Mouse (Mus musculus) brown adipose tissue, adult 24 weeks (tissue): ENCODE results near the gene Srebf1. TPM values are rescaled to one million over a fixed set of nuclear protein-coding genes. Genes with fewer than 3 reads are reported as not detected.

Experiments used
- H3K27ac ChIP-seq: fragments of 200-500 bp; replicated peaks from 2 replicates; pipeline ENCODE4 v1.5.1; 2012; ENCODE audit warnings: low read depth, mild to moderate bottlenecking, low read length
- H3K4me1 ChIP-seq: fragments of 200-500 bp; 2 replicates; pipeline ENCODE4 v1.6.1; 2012; ENCODE audit warnings: low read length, mixed read lengths; ENCODE audit not compliant: control insufficient read depth, insufficient read depth, insufficient read length
- H3K4me3 ChIP-seq: fragments of 200-500 bp; 2 replicates; pipeline ENCODE4 v1.5.1; 2012; ENCODE audit warnings: low read depth, mild to moderate bottlenecking, low read length, moderate library complexity; ENCODE audit not compliant: insufficient read depth
- polyA plus RNA-seq: library from polyadenylated mRNA; stranded (reverse); fragments of >200 nt; gene quantifications from 2 replicates; pipeline ENCODE4 v1.2.4, GENCODE M21; 2012; ENCODE audit not compliant: missing spikeins, insufficient read depth, insufficient read length

The Srebf1 gene
- polyA plus RNA-seq, 1 experiment: 192 TPM

GRCm38 (mm10) chr11:60248596-60249404 is 26.4 kb upstream of the Srebf1 start:
- 0 out of 2 replicates have a peak, but pooled peaks cover 2% of the 10 kb centered on the region for H3K4me1 ChIP-seq
- no peak overlapping the region for H3K27ac ChIP-seq

DNA sequence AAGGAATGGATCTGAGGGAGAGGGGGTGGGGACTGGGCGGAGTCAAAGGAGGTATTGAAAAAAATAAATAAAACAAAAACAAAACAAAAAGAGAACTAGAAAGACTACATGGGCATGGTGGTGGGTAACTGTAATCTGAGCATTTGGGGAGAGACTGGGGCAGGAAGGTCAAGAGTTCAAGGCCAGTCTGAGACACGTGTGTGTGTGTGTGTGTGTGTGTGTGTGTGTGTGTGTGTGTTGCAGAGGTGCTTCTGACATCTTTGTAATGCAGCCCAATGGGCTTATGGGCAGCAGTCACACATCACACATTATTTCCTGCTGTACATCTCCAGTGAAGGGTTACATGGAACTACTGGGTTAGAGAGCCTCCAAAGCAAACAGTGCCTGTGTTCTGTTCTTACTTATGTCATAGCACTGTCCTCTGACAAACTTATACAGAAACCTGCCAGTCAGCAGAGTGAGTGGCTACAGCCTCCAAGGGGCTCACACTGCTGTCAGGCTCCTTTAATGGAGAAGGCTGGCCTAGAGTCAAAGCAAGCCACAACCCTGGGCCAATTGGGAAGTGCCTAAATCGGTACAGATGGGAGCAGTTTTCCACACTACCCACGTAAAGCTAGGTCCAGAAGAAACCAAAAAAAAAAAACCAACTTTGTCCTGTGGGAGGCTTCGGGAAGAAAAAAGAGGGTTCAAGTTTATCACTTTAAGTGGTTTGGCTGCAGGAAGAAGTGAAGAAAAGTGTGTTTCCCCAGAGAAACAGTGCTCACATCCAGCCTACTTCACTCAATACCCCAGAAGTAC is 25.6 kb upstream of the Srebf1 start:
- Histone ChIP-seq H3K27ac (no peak overlapping the region), H3K4me3 (no peak overlapping the region), H3K4me1 (0 out of 2 replicates have a peak, but pooled peaks cover 2% of the 10 kb centered on the region)

More at GRCm38 (mm10) chr11:60248596-60249404, 26.4 kb upstream of the Srebf1 start:
- H3K4me3 ChIP-seq: no peak overlapping the region

DNA sequence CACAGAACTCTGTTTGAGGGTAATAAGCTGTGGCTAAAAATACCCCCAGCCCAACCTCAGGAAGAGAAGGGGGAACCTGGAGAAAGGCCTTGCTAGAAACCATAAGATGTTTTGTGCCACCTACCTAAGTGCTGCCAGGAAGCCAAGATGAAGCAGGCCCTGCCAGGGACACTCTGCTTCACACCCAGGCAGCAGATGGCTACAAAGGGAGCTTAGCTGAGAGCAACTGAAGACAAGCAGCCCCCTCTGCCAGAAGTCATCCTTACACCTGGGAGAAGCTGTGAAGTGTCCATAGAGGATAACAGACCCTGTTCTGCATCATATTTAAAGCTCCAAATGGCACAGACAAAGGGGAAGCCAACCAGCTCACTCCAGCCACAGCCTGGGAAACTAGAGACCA is 23.7 kb upstream of the Srebf1 start:
- no peak overlapping the region for H3K27ac ChIP-seq

GRCm38 (mm10) chr11:60244503-60245143 is 22.2 kb upstream of the Srebf1 start:
- no peak overlapping the region for H3K4me3 ChIP-seq
- 0 out of 2 replicates have a peak, but pooled peaks cover 2% of the 10 kb centered on the region for H3K4me1 ChIP-seq
- H3K27ac ChIP-seq: no peak overlapping the region

More for the DNA sequence above, 23.7 kb upstream of the Srebf1 start:
- H3K4me1 ChIP-seq: 0 out of 2 replicates have a peak, but pooled peaks cover 2% of the 10 kb centered on the region
- H3K4me3 ChIP-seq: no peak overlapping the region

- H3K4me1 ChIP-seq: no peaks in the 10 kb centered on the region
- H3K4me3 ChIP-seq: no peak overlapping the region
- no peak overlapping the region for H3K27ac ChIP-seq
Observed at GRCm38 (mm10) chr11:60240509-60240908, 18.1 kb upstream of the Srebf1 start.

GRCm38 (mm10) chr11:60235351-60235750 is 13.0 kb upstream of the Srebf1 start:
- Histone ChIP-seq H3K4me3 (no peak overlapping the region), H3K27ac (no peak overlapping the region), H3K4me1 (no peaks in the 10 kb centered on the region)

DNA sequence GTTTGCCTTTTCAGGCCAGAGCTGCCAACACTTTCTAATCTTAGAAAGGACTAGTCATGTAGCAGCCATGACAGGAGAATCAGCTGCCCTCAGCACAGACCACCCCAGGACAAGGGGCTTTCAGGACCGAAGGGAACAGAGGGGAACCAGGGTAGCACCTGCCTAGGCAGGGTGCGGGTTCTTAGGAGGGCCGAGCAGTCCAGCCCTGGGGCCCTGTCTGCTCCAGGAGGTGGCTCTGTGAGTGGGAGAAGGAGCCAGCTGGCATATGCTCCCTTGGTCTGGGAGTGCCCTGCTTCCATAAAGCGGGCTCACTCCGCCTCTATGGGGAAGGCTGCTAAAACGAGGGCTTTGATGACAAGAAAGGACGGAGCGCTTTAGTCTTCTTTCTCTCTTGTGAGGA is 10.9 kb upstream of the Srebf1 start:
- Histone ChIP-seq H3K4me3 (no peak overlapping the region), H3K4me1 (no peaks in the 10 kb centered on the region; the same call in 1 of the 2 replicates), H3K27ac (no peak overlapping the region)

DNA sequence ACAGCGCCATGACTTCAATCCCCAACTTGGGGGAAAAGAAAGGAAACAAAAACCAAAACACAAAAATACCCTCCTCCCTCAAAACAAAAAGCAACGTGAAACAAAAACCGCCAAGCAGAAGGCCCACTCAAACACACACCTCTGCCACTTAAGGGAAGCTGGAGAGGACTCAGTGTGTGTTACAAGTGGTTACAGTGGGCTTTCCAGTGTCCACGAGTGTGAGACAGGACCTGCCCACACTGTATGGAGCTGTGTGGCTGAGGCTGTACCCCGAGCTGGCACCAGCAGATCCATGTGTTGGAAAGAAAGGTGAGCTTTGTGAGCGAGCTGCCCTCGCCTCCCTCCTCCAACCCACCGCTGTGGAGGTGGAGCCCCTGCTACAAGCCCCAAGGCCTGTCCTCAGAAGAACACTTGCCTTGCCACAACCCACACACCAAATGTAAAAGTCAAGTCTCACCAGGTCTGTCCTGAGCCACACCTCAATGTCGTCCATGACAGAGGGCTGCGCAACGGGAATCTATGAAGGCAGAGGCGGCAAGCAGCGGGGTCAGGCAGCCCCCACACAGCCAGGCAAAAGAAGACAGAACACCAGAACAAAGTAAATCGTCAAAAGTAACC is 10.2 kb upstream of the Srebf1 start:
- Histone ChIP-seq H3K4me1 (no peaks in the 10 kb centered on the region; the same call in 1 of the 2 replicates), H3K27ac (no peak overlapping the region), H3K4me3 (no peak overlapping the region)

DNA sequence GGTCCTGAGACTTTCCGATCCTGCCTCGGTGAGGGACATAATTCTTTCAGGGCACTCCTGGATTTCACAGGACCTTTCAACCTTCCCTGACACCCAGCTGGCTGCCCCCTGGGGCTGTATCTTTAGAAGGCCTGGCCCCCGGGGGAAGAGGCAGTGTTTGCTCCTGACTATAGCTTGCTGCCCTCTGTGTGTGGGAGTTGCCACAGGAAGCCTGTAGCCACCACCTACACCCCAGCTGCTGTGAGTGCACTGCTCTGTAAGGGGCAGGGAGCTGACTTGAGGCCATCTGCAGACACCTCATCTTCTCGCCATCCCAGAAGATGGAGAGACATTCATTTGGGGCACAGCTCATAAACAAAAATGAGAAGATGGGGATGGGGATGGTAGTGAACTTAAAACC is 9.6 kb upstream of the Srebf1 start:
- no peak overlapping the region for H3K4me3 ChIP-seq
- H3K27ac ChIP-seq: no peak overlapping the region
- H3K4me1 ChIP-seq: no peaks in the 10 kb centered on the region; the same call in 1 of the 2 replicates

DNA sequence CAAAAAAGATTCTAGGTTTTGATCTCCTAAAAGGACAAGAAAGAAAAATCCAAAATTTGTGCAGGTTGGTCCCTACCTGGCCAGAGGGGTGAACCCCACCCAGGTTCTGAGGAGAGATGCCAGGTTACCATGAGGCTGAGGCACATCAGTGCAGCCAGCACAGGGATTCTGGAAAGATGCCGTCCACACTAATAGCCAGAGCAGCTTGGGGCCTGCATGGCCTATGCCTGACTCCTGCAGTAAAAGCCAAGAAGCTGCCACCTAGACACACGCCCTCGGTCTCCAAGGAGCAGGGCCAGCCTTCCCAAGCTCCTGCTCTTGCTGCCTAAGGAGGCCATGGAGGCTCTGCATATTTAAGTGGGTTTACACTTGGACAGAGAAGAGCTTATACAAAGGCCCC is 8.9 kb upstream of the Srebf1 start:
- Histone ChIP-seq H3K4me1 (no peaks in the 10 kb centered on the region; the same call in 1 of the 2 replicates), H3K4me3 (no peak overlapping the region), H3K27ac (no peak overlapping the region)

DNA sequence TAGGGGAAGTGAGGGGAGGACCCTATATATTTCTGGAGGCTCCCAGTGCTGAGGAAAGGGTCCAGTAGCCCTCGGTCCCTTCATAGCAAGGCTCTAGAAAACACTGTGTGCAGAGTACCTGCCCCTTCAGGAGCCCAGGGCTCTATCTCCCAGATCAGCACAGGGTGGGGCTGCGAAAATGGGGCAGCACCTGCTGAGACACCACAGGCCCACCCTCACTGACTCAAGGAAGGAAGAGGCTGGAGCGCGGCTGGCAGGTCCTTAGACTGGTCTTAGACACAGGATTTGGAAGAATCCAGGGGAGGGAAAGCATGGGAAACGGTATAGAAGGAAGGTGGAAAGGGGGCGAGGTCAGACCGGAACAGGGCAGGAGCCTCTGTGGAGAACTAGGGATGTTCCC is 8.1 kb upstream of the Srebf1 start:
- Histone ChIP-seq H3K4me1 (peaks cover 2% of the 10 kb centered on the region), H3K4me3 (no peak overlapping the region), H3K27ac (no peak overlapping the region)

GRCm38 (mm10) chr11:60229821-60230220 is 7.4 kb upstream of the Srebf1 start:
- H3K4me1 ChIP-seq: peaks cover 6% of the 10 kb centered on the region
- H3K4me3 ChIP-seq: no peak overlapping the region
- H3K27ac ChIP-seq: no peak overlapping the region

DNA sequence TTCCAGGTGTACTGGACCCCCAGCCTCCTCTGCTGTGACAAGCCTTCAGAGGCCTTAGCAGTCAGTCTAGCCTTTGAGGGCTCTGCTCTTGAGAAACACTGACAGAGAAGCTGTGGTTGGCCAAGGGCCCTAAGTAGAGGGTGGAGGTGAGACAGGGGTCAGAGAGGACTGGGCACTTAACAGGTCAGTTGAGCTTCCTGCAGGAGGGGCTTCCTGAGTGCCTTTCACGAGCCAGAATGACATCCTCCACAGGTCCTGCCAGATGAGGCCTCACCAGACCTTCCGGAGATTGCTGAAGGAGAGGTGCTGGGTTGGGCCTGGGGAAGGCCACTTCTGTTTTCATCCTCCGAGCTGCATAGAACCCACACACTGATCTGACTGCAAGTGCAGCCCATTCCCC is 6.1 kb upstream of the Srebf1 start:
- H3K4me3 ChIP-seq: no peak overlapping the region
- H3K27ac ChIP-seq: no peak overlapping the region
- peaks cover 11% of the 10 kb centered on the region for H3K4me1 ChIP-seq

- Histone ChIP-seq H3K4me1 (peaks cover 16% of the 10 kb centered on the region), H3K27ac (no peak overlapping the region)
Observed at GRCm38 (mm10) chr11:60225874-60226273, 3.5 kb upstream of the Srebf1 start.

GRCm38 (mm10) chr11:60224676-60225075 is 2.3 kb upstream of the Srebf1 start:
- no peak overlapping the region for H3K27ac ChIP-seq
- no peak overlapping the region for H3K4me3 ChIP-seq
- peaks cover 16% of the 10 kb centered on the region for H3K4me1 ChIP-seq

More at GRCm38 (mm10) chr11:60225874-60226273, 3.5 kb upstream of the Srebf1 start:
- H3K4me3 ChIP-seq: no peak overlapping the region
